Mouse (Mus musculus): Measurements from ENCODE around the gene Fstl1. TPM values are rescaled to one million over a fixed set of nuclear protein-coding genes. Genes with fewer than 3 reads are reported as not detected.

Fstl1 gene
- total and polyA plus RNA-seq, 3 experiments = 0.08 to 0.35 TPM; not detected in 1

DNA sequence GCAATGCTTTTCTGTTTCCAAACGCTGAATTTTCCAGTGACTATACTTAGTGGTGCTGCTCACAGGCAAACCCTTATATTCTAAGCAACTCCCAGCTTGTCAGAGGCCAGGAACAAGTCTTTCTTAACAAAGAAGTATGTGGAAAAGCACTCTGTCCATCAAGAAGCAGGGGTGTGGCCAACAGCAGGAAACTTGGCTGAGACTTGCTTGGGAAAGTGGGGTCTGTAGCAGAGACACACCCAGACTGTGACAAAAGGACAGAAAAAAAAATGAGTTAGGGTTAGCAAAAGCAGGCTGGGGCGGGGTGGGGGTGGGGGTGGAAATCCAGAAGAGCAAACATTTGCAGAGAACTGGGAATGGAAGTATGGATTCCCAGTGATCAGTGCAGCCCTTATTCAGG, 23.8 kb upstream of the Fstl1 start:
- H3K36me3 ChIP-seq (ENCODE audit: control insufficient read depth in 1 of 2, insufficient read depth in 2 of 2, low read length in 2 of 2) = peaks cover 0 to 2% of the 10 kb centered on the region in 2 experiments; a peak in 1 of 4 replicates
- H3K79me2 ChIP-seq (ENCODE audit: control insufficient read depth, insufficient read depth, low read length, poor library complexity) = no peaks in the 10 kb centered on the region
- H3K9me3 ChIP-seq (replicated peaks; ENCODE audit: insufficient read depth, low read length) = no peaks in the 10 kb centered on the region
- H3K27ac ChIP-seq (ENCODE audit: control insufficient read depth, low read depth, low read length) = no peak overlapping the region
- H3K9ac ChIP-seq (ENCODE audit: control insufficient read depth, low read depth, low read length, poor library complexity, severe bottlenecking) = no peak overlapping the region
- H3K4me3 ChIP-seq (ENCODE audit: control insufficient read depth in 1 of 2, insufficient read depth in 1 of 2, low read depth in 2 of 2, low read length in 2 of 2) = no peak overlapping the region
- peaks cover 4% of the 10 kb centered on the region in 2 experiments; a peak in 3 of 4 replicates for H3K27me3 ChIP-seq (ENCODE audit: control insufficient read depth in 1 of 2, insufficient read depth in 2 of 2, low read length in 2 of 2)
- no peaks in the 10 kb centered on the region for H3K4me1 ChIP-seq (ENCODE audit: control insufficient read depth in 1 of 2, insufficient read depth in 2 of 2, low read length in 2 of 2)
- TF ChIP-seq ZNF384 (IDR thresholded peaks at IDR 0.05; ENCODE audit: low read depth, low read length) (no peak), ELF1 (IDR thresholded peaks at IDR 0.05; ENCODE audit: low read depth, low read length) (no peak), POLR2AphosphoS5 (IDR thresholded peaks at IDR 0.05; ENCODE audit: borderline replicate concordance, low read depth, low read length) (no peak), POLR2AphosphoS2 (IDR thresholded peaks at IDR 0.05; ENCODE audit: low read length) (no peak), CHD1 (IDR thresholded peaks at IDR 0.05; ENCODE audit: low read depth, low read length) (no peak)
- DNase-seq (ENCODE audit: low read depth, low spot score) = no peak

- no peak overlapping the region for H3K4me3 ChIP-seq (ENCODE audit: control insufficient read depth in 1 of 2, insufficient read depth in 1 of 2, low read depth in 2 of 2, low read length in 2 of 2)
- H3K79me2 ChIP-seq (ENCODE audit: control insufficient read depth, insufficient read depth, low read length, poor library complexity) = no peaks in the 10 kb centered on the region
- peak; percentile 64 for DNase-seq (ENCODE audit: low read depth, low spot score)
- no peak overlapping the region for H3K9ac ChIP-seq (ENCODE audit: control insufficient read depth, low read depth, low read length, poor library complexity, severe bottlenecking)
- no peaks in the 10 kb centered on the region for H3K4me1 ChIP-seq (ENCODE audit: control insufficient read depth in 1 of 2, insufficient read depth in 2 of 2, low read length in 2 of 2)
- TF ChIP-seq HCFC1 (IDR thresholded peaks at IDR 0.05; ENCODE audit: low read depth, low read length) (no peak), TBP (IDR thresholded peaks at IDR 0.05; ENCODE audit: low read depth, low read length) (no peak), UBTF (IDR thresholded peaks at IDR 0.05; ENCODE audit: borderline replicate concordance, insufficient read depth, low read depth, low read length) (no peak), MAFK (IDR thresholded peaks at IDR 0.05; ENCODE audit: borderline replicate concordance, low read depth, low read length) (no peak), KAT2A (conservative IDR thresholded peaks at IDR 0.05; ENCODE audit: low read depth, low read length) (no peak), MAZ (IDR thresholded peaks at IDR 0.05; ENCODE audit: low read depth, low read length) (no peak), MEF2A (IDR thresholded peaks at IDR 0.05; ENCODE audit: extremely low read depth, insufficient replicate concordance, low read depth, low read length, poor library complexity, severe bottlenecking) (no peak)
- H3K27ac ChIP-seq (ENCODE audit: control insufficient read depth, low read depth, low read length) = no peak overlapping the region
- H3K27me3 ChIP-seq (ENCODE audit: control insufficient read depth in 1 of 2, insufficient read depth in 2 of 2, low read length in 2 of 2) = peaks cover 5 to 10% of the 10 kb centered on the region in 2 experiments
- peaks cover 0 to 2% of the 10 kb centered on the region in 2 experiments; a peak in 1 of 4 replicates for H3K36me3 ChIP-seq (ENCODE audit: control insufficient read depth in 1 of 2, insufficient read depth in 2 of 2, low read length in 2 of 2)
- H3K9me3 ChIP-seq (replicated peaks; ENCODE audit: insufficient read depth, low read length) = no peaks in the 10 kb centered on the region
Observed at GRCm38 (mm10) chr16:37753809-37754208, 22.9 kb upstream of the Fstl1 start.

- Histone ChIP-seq H3K4me3 (ENCODE audit: control insufficient read depth in 1 of 2, insufficient read depth in 1 of 2, low read depth in 2 of 2, low read length in 2 of 2) (no peak overlapping the region), H3K9ac (ENCODE audit: control insufficient read depth, low read depth, low read length, poor library complexity, severe bottlenecking) (no peak overlapping the region), H3K79me2 (ENCODE audit: control insufficient read depth, insufficient read depth, low read length, poor library complexity) (no peaks in the 10 kb centered on the region), H3K36me3 (ENCODE audit: control insufficient read depth in 1 of 2, insufficient read depth in 2 of 2, low read length in 2 of 2) (peaks cover 0 to 2% of the 10 kb centered on the region in 2 experiments; a peak in 1 of 4 replicates), H3K9me3 (replicated peaks; ENCODE audit: insufficient read depth, low read length) (no peaks in the 10 kb centered on the region), H3K4me1 (ENCODE audit: control insufficient read depth in 1 of 2, insufficient read depth in 2 of 2, low read length in 2 of 2) (no peaks in the 10 kb centered on the region), H3K27me3 (ENCODE audit: control insufficient read depth in 1 of 2, insufficient read depth in 2 of 2, low read length in 2 of 2) (peaks cover 5 to 10% of the 10 kb centered on the region in 2 experiments), H3K27ac (ENCODE audit: control insufficient read depth, low read depth, low read length) (no peak overlapping the region)
- TF ChIP-seq MAFK (IDR thresholded peaks at IDR 0.05; ENCODE audit: borderline replicate concordance, low read depth, low read length) (no peak), E2F4 (IDR thresholded peaks at IDR 0.05; ENCODE audit: borderline replicate concordance, low read depth, low read length) (no peak), RAD21 (IDR thresholded peaks at IDR 0.05; ENCODE audit: low read depth, low read length) (no peak), MAZ (IDR thresholded peaks at IDR 0.05; ENCODE audit: low read depth, low read length) (no peak), SIN3A (IDR thresholded peaks at IDR 0.05; ENCODE audit: low read length) (no peak)
- DNase-seq (ENCODE audit: low read depth, low spot score) = no peak
Observed at GRCm38 (mm10) chr16:37754483-37754882, 22.2 kb upstream of the Fstl1 start.

Data from MEL (cell line).